Mouse (Mus musculus) CH12.LX (cell line): ENCODE results near the gene Dclk1. TPM values are rescaled to one million over a fixed set of nuclear protein-coding genes. Genes with fewer than 3 reads are reported as not detected.

Experiments used
- DNase-seq: peaks from one replicate; pipeline ENCODE4 v3.0.0-alpha.2; 2013; ENCODE audit errors: extremely low read depth
- H3K27ac ChIP-seq: 2 replicates; pipeline ENCODE4 v1.5.1; 2012; ENCODE audit warnings: low read depth, mild to moderate bottlenecking, control low read depth, moderate library complexity; ENCODE audit not compliant: insufficient read depth
- H3K27me3 ChIP-seq: replicated peaks from 2 replicates; pipeline ENCODE3; 2012; ENCODE audit warnings: inconsistent platforms
- H3K36me3 ChIP-seq, 2 experiments: replicated peaks in 1 of 2; 2 replicates each; pipeline versions ENCODE3 to v1.6.1; 2012; ENCODE audit warnings: inconsistent platforms in 1 of 2, low read length in 1 of 2, mild to moderate bottlenecking in 1 of 2, mixed read lengths in 1 of 2, moderate library complexity in 1 of 2; ENCODE audit not compliant: control insufficient read depth in 1 of 2, insufficient read depth in 1 of 2
- H3K4me1 ChIP-seq, 2 experiments: 2 replicates each; pipeline ENCODE4 v1.6.1; 2012; ENCODE audit warnings: inconsistent platforms in 1 of 2, moderate library complexity in 1 of 2; ENCODE audit not compliant: insufficient read depth in 2 of 2, control insufficient read depth in 1 of 2
- H3K4me2 ChIP-seq: 2 replicates; pipeline ENCODE4 v1.6.1; 2012; ENCODE audit warnings: low read depth, mild to moderate bottlenecking, control low read depth; ENCODE audit not compliant: poor library complexity, insufficient read depth, severe bottlenecking
- H3K4me3 ChIP-seq, 3 experiments: fragments of 150-350 bp in 1 of 3; sonication (generic) in 1 of 3; replicated peaks in 1 of 3; 2 replicates each; pipeline versions ENCODE3 to v1.5.1; 2011 to 2012; ENCODE audit warnings: low read depth in 2 of 3, low read length in 2 of 3, mild to moderate bottlenecking in 2 of 3, moderate library complexity in 2 of 3, control low read depth in 1 of 3, improper control_type of control experiment in 1 of 3, inconsistent platforms in 1 of 3, mixed read lengths in 1 of 3; ENCODE audit not compliant: poor library complexity in 1 of 3
- H3K79me2 ChIP-seq: replicated peaks from 2 replicates; pipeline ENCODE4 v1.6.1; 2012; ENCODE audit warnings: mild to moderate bottlenecking, moderate library complexity; ENCODE audit not compliant: control insufficient read depth, poor library complexity, insufficient read depth, severe bottlenecking; ENCODE audit errors: extremely low read depth
- H3K9ac ChIP-seq: 2 replicates; pipeline ENCODE4 v1.6.1; 2012; ENCODE audit warnings: low read depth, mild to moderate bottlenecking, control low read depth, moderate library complexity; ENCODE audit not compliant: insufficient read depth
- H3K9me3 ChIP-seq: replicated peaks from 2 replicates; pipeline ENCODE3; 2012; ENCODE audit warnings: low read length, inconsistent platforms, mixed read lengths
- CHD1 ChIP-seq: IDR thresholded peaks from 2 replicates; pipeline ENCODE4 v1.6.1; 2012; ENCODE audit warnings: low read depth, low read length, improper control_type of control experiment, inconsistent platforms
- CHD2 ChIP-seq: IDR thresholded peaks from 2 replicates; pipeline ENCODE4 v1.6.1; 2011; ENCODE audit warnings: low read length, improper control_type of control experiment
- CTCF ChIP-seq, 2 experiments: IDR thresholded peaks in 1 of 2; conservative IDR thresholded peaks in 1 of 2; 2 replicates each; pipeline ENCODE4 v1.5.1; 2011 to 2012; ENCODE audit warnings: low read depth in 2 of 2, low read length in 2 of 2, improper control_type of control experiment in 1 of 2, inconsistent platforms in 1 of 2, mild to moderate bottlenecking in 1 of 2, moderate library complexity in 1 of 2
- E2F4 ChIP-seq: IDR thresholded peaks from 2 replicates; pipeline ENCODE4 v1.6.1; 2011; ENCODE audit warnings: low read depth, low read length, improper control_type of control experiment; ENCODE audit not compliant: insufficient replicate concordance
- GABPA ChIP-seq: IDR thresholded peaks from 2 replicates; pipeline ENCODE4 v1.6.1; 2012; ENCODE audit warnings: low read depth, low read length, improper control_type of control experiment, inconsistent platforms; ENCODE audit not compliant: insufficient replicate concordance
- JUND ChIP-seq: conservative IDR thresholded peaks from 2 replicates; pipeline ENCODE4 v1.6.1; 2011; ENCODE audit warnings: low read depth, low read length, improper control_type of control experiment
- KAT2A ChIP-seq: IDR thresholded peaks from 2 replicates; pipeline ENCODE4 v1.6.1; 2012; ENCODE audit warnings: low read length, improper control_type of control experiment, inconsistent platforms; ENCODE audit not compliant: insufficient replicate concordance
- MAX ChIP-seq: IDR thresholded peaks from 2 replicates; pipeline ENCODE4 v1.6.1; 2011; ENCODE audit warnings: low read length, improper control_type of control experiment
- MEF2A ChIP-seq: IDR thresholded peaks from 2 replicates; pipeline ENCODE4 v1.6.1; 2014; ENCODE audit warnings: low read depth, mild to moderate bottlenecking, inconsistent platforms, low read length, improper control_type of control experiment, borderline replicate concordance
- MXI1 ChIP-seq: IDR thresholded peaks from 2 replicates; pipeline ENCODE4 v1.6.1; 2011; ENCODE audit warnings: mild to moderate bottlenecking, low read depth, low read length, improper control_type of control experiment
- MYC ChIP-seq: IDR thresholded peaks from 2 replicates; pipeline ENCODE4 v1.6.1; 2011; ENCODE audit warnings: low read depth, mild to moderate bottlenecking, improper control_type of control experiment, low read length
- NELFE ChIP-seq: IDR thresholded peaks from 2 replicates; pipeline ENCODE4 v1.6.1; 2011; ENCODE audit warnings: low read depth, low read length, improper control_type of control experiment
- PAX5 ChIP-seq: IDR thresholded peaks from 2 replicates; pipeline ENCODE4 v1.6.1; 2012; ENCODE audit warnings: low read length, inconsistent platforms, mixed read lengths
- POLR2A ChIP-seq: IDR thresholded peaks from 2 replicates; pipeline ENCODE4 v1.6.1; 2011; ENCODE audit warnings: low read depth, mild to moderate bottlenecking, improper control_type of control experiment, low read length
- POLR2AphosphoS2 ChIP-seq: IDR thresholded peaks from 2 replicates; pipeline ENCODE4 v1.6.1; 2011; ENCODE audit warnings: low read depth, low read length, improper control_type of control experiment
- SMC3 ChIP-seq: IDR thresholded peaks from 2 replicates; pipeline ENCODE4 v1.6.1; 2011; ENCODE audit warnings: low read depth, low read length, improper control_type of control experiment
- TBP ChIP-seq: conservative IDR thresholded peaks from 2 replicates; pipeline ENCODE4 v1.6.1; 2011; ENCODE audit warnings: low read depth, low read length, improper control_type of control experiment
- TCF12 ChIP-seq: IDR thresholded peaks from 2 replicates; pipeline ENCODE4 v1.6.1; 2014; ENCODE audit warnings: low read depth, mild to moderate bottlenecking, inconsistent platforms, low read length, improper control_type of control experiment
- USF1 ChIP-seq: IDR thresholded peaks from 2 replicates; pipeline ENCODE4 v1.6.1; 2014; ENCODE audit warnings: low read depth, mild to moderate bottlenecking, inconsistent platforms, low read length, improper control_type of control experiment
- USF2 ChIP-seq: conservative IDR thresholded peaks from 2 replicates; pipeline ENCODE4 v1.6.1; 2011; ENCODE audit warnings: low read depth, low read length, improper control_type of control experiment
- dilution Hi-C: fragments of 300-500 bp; cut with MboI; formaldehyde crosslinking; loops from 2 replicates; pipeline ENCODE4 v1.14.3; 2020; ENCODE audit warnings: low sequenced_read_pairs; ENCODE audit not compliant: extremely low pct_unique_long_range_greater_than_20kb, extremely low pct_ligation_motif_present
- in situ Hi-C: fragments of 300-500 bp; cut with MboI; formaldehyde crosslinking; loops from 3 replicates; pipeline ENCODE4 v1.14.3; 2019; ENCODE audit warnings: low sequenced_read_pairs, low pct_ligation_motif_present, low pct_unique_long_range_greater_than_20kb, mixed read lengths
- polyA plus RNA-seq: library from polyadenylated mRNA; unstranded; fragments of >175 nt; gene quantifications from 2 replicates; pipeline ENCODE4 v1.2.1, GENCODE M21; 2012; ENCODE audit warnings: low read depth; ENCODE audit not compliant: insufficient read length
- total RNA-seq, 2 experiments: library from RNA; depleted of rRNA; stranded (reverse); fragments of 300-350 nt in 1 of 2; fragments of >200 nt in 1 of 2; gene quantifications; 2 replicates each; pipeline ENCODE4 v1.2.3; 2012 to 2014

Dclk1 gene
- total and polyA plus RNA-seq, 3 experiments, result not detected

DNA sequence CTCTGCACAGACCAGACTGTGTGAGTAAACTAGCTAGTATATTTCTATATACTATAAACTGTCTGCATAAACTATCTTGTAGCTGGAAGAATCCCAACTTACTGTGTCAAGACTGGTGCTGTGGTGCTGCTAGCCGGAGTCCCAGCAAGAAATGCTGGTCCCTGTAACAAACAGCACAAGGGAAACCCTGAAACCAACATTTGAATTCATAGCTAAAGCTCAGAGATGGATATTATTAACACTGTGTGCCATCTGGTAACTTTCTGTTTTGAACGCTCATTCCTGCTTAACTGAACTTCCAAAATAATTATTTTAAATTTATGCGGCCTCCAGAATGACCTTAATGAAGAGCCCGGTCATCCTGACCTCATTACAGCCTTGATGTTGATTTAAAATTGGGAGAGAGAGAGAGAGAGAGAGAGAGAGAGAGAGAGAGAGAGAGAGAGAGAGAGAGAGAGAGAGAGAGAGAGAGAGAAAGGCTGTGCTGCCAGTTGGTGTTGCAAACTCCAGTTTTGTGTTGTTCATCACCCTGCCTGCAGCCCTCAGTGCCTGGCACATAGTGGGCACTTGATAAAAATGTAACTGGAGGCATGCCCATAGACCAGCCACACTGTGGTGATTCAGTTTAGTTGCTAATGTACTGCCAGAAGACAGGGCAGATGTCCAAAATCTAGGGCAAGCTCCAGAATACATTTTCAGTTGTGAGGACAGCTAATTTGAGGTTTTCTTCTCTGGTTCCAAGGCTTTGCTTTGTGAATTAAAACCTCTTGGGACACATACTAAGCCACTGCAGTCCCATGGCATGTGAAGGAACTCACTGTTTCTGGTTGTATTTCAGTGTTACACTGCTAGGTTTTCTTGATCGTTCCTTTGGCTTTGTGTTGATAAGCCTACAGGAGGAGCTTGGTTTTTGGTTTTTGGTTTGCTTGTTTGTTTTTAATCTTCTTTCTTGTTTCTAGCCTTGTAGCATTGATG, 205.6 kb downstream of the Dclk1 start:
- in situ Hi-C loops (no loop called here), dilution Hi-C loops (no loop called here)
- Histone ChIP-seq H3K4me2 (no peak overlapping the region), H3K27ac (no peak overlapping the region), H3K9ac (no peak overlapping the region), H3K36me3 (no peaks in the 10 kb centered on the region), H3K79me2 (no peaks in the 10 kb centered on the region), H3K9me3 (peaks cover 79% of the 10 kb centered on the region), H3K4me1 (no peaks in the 10 kb centered on the region), H3K27me3 (no peaks in the 10 kb centered on the region), H3K4me3 (no peak overlapping the region)
- DNase-seq, result no peak
- no peak for TF ChIP-seq TCF12
- no peak for TF ChIP-seq E2F4
- no peak for TF ChIP-seq POLR2A
- no peak for TF ChIP-seq MXI1

DNA sequence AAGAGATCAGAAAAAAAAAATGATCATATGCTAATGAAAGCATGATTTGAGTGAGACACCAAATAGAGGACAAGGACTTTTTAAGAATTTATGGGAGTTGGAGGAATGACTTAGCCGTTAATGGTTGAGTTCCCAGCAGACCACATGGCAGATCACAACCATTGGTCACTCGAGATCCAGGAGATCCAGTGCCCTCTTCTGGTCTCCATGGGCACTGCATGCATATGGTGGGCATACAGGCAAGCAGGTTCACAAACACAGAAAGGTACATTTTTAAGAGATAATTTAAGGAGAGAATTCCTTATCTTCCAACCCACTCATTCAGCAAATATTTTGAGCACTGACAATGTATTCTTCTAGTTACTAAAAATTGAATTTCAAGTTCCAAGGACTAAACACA, 207.0 kb downstream of the Dclk1 start:
- Histone ChIP-seq H3K79me2 (no peaks in the 10 kb centered on the region), H3K36me3 (no peaks in the 10 kb centered on the region), H3K4me2 (no peak overlapping the region), H3K4me1 (no peaks in the 10 kb centered on the region), H3K9me3 (peaks cover 73% of the 10 kb centered on the region), H3K4me3 (no peak overlapping the region), H3K9ac (no peak overlapping the region), H3K27me3 (no peaks in the 10 kb centered on the region), H3K27ac (no peak overlapping the region)
- dilution Hi-C loops, result no loop called here
- DNase-seq, result no peak
- in situ Hi-C loops, result no loop called here
- TF ChIP-seq MAX (no peak), SMC3 (no peak), CHD2 (no peak), MYC (no peak), CHD1 (no peak), PAX5 (no peak), TBP (no peak), JUND (no peak), NELFE (no peak), MEF2A (no peak), E2F4 (no peak), POLR2AphosphoS2 (no peak), CTCF (conservative IDR thresholded peaks at IDR 0.05 in 1 of 2, IDR thresholded peaks at IDR 0.05 in 1 of 2; ENCODE audit: low read depth in 2 of 2, low read length in 2 of 2) (no peak), USF2 (no peak), USF1 (no peak), KAT2A (no peak), GABPA (no peak)
